Mouse (Mus musculus): Measurements from ENCODE around the gene Plscr1. TPM values are rescaled to one million over a fixed set of nuclear protein-coding genes. Genes with fewer than 3 reads are reported as not detected.
A peak's percentile ranks its signal among the peaks of the same experiment; 100 is the strongest.

Plscr1 gene
- polyA plus RNA-seq, 1 experiment from 2014 or later: 8.6 TPM

DNA sequence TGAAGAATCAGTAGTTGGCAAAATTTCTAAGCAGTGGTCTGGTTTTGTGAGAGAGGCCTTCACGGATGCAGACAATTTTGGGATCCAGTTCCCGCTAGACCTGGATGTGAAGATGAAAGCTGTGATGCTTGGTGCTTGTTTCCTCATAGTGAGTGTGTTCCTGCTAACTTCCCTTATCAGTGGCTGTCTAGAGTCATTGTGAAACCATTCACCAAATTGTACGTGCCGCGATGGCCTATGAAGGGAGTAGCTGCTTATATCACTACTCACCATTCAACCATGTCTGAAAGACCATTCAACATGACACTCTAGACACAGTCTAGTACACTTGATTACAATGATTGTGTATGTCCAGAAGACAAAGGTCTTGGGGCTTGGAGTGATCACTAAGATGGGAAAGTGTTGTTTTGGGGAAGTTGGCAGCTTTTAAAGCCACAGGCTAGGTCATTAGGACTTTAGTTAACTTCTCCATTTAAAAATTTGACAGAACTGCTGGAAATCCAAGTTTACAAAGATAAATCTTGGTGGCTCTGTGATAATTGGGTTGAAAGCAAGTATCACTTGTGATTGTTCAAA lies 20.4 kb downstream of the Plscr1 start:
- no peak overlapping the region for H3K27ac ChIP-seq (ENCODE audit: low read depth, low read length)
- H3K4me2 ChIP-seq (ENCODE audit: low read length): no peak overlapping the region
- H3K4me3 ChIP-seq (ENCODE audit: low read depth, low read length): no peak overlapping the region
- ATAC-seq (no peak), DNase-seq (ENCODE audit: low spot score) (no peak)
- H3K36me3 ChIP-seq (ENCODE audit: control insufficient read depth, insufficient read depth, low read length): no peaks in the 10 kb centered on the region
- 95% methylated on average over 5 of the region's 5 CpGs for WGBS
- H3K9ac ChIP-seq (ENCODE audit: low read length): no peak overlapping the region
- H3K9me3 ChIP-seq (replicated peaks; ENCODE audit: control insufficient read depth, low read length): no peaks in the 10 kb centered on the region
- H3K4me1 ChIP-seq (ENCODE audit: control insufficient read depth, insufficient read depth, low read length): no peaks in the 10 kb centered on the region
- no peaks in the 10 kb centered on the region for H3K27me3 ChIP-seq (replicated peaks; ENCODE audit: control insufficient read depth, insufficient read depth, low read length)

DNA sequence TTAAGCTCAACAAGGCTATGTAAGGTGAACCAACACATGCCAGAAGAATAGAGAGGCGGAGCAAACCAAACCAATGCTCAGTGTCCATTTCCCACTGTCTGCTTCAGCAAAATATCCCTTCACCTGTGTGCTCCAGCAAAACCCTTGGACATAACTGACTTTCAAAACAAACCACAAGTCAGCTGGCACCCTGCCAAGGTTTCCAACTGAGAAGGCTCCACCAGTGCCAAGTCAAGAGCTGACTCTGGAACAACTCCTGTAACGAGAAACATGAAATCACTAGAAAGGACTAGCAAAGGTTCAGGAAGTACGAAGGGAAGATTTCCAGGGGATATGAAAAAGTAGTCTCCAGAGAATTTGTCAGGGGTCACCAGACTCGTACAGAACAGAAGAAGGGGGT lies 21.4 kb downstream of the Plscr1 start:
- WGBS: 59% methylated on average over 4 of the region's 4 CpGs
- DNase-seq (ENCODE audit: low spot score) (peak; percentile 28), ATAC-seq (no peak)
- Histone ChIP-seq H3K27ac (ENCODE audit: low read depth, low read length) (no peak overlapping the region), H3K9me3 (replicated peaks; ENCODE audit: control insufficient read depth, low read length) (no peaks in the 10 kb centered on the region), H3K4me2 (ENCODE audit: low read length) (no peak overlapping the region), H3K36me3 (ENCODE audit: control insufficient read depth, insufficient read depth, low read length) (no peaks in the 10 kb centered on the region), H3K4me1 (ENCODE audit: control insufficient read depth, insufficient read depth, low read length) (no peaks in the 10 kb centered on the region), H3K4me3 (ENCODE audit: low read depth, low read length) (no peak overlapping the region), H3K9ac (ENCODE audit: low read length) (no peak overlapping the region), H3K27me3 (replicated peaks; ENCODE audit: control insufficient read depth, insufficient read depth, low read length) (no peaks in the 10 kb centered on the region)

DNA sequence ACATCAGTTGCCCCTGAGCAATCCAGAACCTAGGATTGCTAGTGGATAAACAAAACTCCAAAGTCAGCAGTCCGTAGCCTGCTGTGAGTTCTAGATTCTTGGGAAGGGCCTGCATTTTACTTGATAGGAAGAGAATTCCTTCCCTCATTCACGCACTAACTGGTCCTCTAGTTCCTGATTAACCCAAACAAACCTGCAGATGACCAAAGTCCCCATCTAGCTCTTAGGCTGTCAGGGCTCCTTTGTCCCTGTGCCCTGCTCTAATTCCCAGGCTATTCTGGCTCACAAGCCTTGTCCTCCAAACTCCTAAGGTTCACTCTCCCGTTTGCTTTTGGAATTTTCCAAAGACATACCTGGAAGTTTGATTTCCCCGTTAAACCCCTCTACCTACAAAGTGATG lies 23.1 kb downstream of the Plscr1 start:
- ATAC-seq (no peak), DNase-seq (ENCODE audit: low spot score) (no peak)
- no peak overlapping the region for H3K4me2 ChIP-seq (ENCODE audit: low read length)
- H3K27ac ChIP-seq (ENCODE audit: low read depth, low read length): no peak overlapping the region
- no peaks in the 10 kb centered on the region for H3K9me3 ChIP-seq (replicated peaks; ENCODE audit: control insufficient read depth, low read length)
- H3K4me3 ChIP-seq (ENCODE audit: low read depth, low read length): no peak overlapping the region
- 94% methylated on average over 4 of the region's 4 CpGs for WGBS
- H3K9ac ChIP-seq (ENCODE audit: low read length): no peak overlapping the region
- no peaks in the 10 kb centered on the region for H3K27me3 ChIP-seq (replicated peaks; ENCODE audit: control insufficient read depth, insufficient read depth, low read length)
- H3K36me3 ChIP-seq (ENCODE audit: control insufficient read depth, insufficient read depth, low read length): no peaks in the 10 kb centered on the region
- H3K4me1 ChIP-seq (ENCODE audit: control insufficient read depth, insufficient read depth, low read length): no peaks in the 10 kb centered on the region

DNA sequence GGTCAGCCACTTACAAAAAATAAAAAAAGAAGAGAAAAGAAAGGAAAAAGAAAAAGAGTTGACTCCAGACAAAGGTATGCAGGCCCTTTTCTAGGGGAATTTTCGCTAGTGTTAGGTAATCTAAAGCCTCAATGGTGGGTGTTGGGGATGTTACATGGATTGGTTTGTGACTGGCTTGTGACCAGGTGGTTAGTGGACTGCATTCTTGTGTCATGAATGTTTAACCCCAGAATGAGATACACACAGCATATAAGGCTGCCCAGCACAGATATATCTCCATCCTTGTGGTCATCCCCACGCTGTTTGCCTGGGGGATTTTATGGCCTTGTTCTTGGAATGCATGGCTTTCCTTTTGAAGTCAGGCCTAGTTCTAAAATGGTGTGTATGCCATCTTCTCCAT lies 23.7 kb downstream of the Plscr1 start:
- no peak for DNase-seq (ENCODE audit: low spot score)
- Histone ChIP-seq H3K4me1 (ENCODE audit: control insufficient read depth, insufficient read depth, low read length) (no peaks in the 10 kb centered on the region), H3K4me2 (ENCODE audit: low read length) (no peak overlapping the region), H3K27me3 (replicated peaks; ENCODE audit: control insufficient read depth, insufficient read depth, low read length) (no peaks in the 10 kb centered on the region), H3K27ac (ENCODE audit: low read depth, low read length) (no peak overlapping the region), H3K4me3 (ENCODE audit: low read depth, low read length) (no peak overlapping the region), H3K9me3 (replicated peaks; ENCODE audit: control insufficient read depth, low read length) (no peaks in the 10 kb centered on the region), H3K9ac (ENCODE audit: low read length) (no peak overlapping the region), H3K36me3 (ENCODE audit: control insufficient read depth, insufficient read depth, low read length) (no peaks in the 10 kb centered on the region)
- ATAC-seq: no peak
- 86% methylated on average over 2 of the region's 2 CpGs for WGBS

DNA sequence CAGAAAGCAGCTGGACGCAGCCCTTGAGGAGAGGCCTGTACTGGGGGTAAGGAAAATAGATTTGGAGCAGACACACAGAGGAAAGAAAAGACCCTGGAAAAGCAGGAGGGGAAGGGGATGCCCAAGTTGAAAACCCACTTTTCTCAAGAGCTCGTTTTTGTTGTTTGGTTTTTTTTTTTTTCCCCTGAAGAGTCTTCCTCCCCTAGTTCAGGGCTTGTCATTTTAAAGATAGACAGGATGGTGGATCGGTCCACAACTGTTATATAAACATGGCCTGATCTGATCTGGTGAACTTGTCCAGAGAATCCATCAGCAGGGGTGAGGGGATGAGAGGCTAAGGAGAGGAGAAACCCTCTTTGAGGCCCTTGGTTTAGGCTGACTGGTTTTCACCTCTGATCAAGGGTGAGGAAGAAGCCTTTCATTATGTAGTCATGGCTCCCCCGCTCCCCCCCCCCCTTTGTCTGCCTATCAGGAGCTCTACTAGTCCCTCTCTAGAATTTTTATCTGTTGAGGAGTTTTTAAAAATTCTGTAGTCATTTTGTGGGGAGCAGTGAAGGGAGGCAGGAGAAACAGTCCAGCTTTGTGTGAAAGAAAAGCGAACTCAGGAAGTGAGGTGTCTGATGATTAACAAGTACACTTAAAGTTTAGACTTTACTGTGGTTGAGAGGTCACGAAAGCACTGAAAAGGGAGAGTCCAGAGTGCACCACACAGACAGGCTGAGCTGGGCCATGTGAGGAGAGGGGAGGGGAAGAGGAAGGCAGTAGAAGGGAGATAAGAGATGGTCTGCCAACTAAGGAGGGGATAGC lies 24.6 kb downstream of the Plscr1 start:
- ATAC-seq (no peak), DNase-seq (ENCODE audit: low spot score) (no peak)
- WGBS: 80% methylated on average over 6 of the region's 6 CpGs
- no peak overlapping the region for H3K9ac ChIP-seq (ENCODE audit: low read length)
- H3K36me3 ChIP-seq (ENCODE audit: control insufficient read depth, insufficient read depth, low read length): no peaks in the 10 kb centered on the region
- no peaks in the 10 kb centered on the region for H3K4me1 ChIP-seq (ENCODE audit: control insufficient read depth, insufficient read depth, low read length)
- no peaks in the 10 kb centered on the region for H3K9me3 ChIP-seq (replicated peaks; ENCODE audit: control insufficient read depth, low read length)
- H3K4me2 ChIP-seq (ENCODE audit: low read length): no peak overlapping the region
- H3K4me3 ChIP-seq (ENCODE audit: low read depth, low read length): no peak overlapping the region
- no peaks in the 10 kb centered on the region for H3K27me3 ChIP-seq (replicated peaks; ENCODE audit: control insufficient read depth, insufficient read depth, low read length)
- H3K27ac ChIP-seq (ENCODE audit: low read depth, low read length): no peak overlapping the region

DNA sequence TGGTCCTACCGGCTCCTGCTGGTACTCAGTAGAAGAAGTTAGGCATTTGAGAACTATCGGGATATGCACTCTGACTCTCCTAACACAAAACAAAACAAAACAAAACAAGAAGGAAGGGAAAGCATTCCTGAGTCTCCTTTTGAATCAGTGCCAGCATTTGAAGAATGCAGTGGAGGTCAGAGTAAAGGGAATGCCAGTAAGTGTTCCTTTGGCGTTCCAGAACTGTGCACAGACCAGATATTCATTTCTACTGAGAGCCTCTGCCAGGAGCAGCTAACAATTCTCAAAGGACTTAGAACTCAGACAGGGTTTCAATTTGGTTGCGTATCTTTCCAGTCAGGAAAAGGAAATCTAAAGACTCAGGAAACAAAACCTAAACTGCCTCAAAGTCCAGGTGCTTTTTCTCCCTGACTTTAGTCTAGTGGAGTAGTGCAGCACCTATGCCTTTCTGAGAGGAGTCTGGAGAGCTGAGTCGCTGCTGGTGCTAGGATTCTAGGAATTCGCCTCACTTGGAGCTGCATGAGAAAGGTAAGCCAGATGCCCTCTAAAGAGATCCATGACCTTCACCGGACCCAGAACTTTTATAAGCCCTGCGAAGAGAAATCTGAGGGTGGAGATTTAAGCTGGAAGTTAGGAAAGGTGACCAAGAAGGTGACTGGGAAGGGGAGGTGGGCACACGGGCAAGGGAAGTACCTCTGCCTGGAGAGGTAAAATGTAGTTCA lies 26.1 kb downstream of the Plscr1 start, which contains the start of gene Plscr2:
Gene Plscr2 (plus strand): TSS at position 117 of the 722 bp plus-strand sequence.
- DNase-seq (ENCODE audit: low spot score): peak; percentile 6
- no peak within 1 kb of the TSS for H3K9ac ChIP-seq (ENCODE audit: low read length)
- 77% methylated on average over 9 of the region's 9 CpGs for WGBS

DNA sequence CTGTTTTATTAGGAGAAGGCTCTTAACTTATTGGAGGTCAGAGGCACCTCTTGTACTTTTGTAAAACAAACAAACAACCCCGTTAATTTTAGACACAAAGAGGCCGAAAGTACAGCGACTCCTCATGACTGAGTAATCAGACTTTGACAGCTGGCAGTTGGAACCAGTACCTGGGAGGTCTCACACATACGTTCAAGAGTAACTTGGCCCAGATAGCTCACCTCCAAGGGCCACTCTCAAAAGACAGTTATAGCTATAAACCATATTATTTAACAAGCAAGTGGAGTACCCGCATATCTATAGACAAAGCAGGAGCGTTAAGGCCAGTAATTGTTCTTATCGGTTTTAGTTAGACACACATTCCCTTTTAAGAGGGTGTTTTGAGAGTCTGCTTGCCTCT lies 26.8 kb downstream of the Plscr1 start:
- ATAC-seq (no peak), DNase-seq (ENCODE audit: low spot score) (no peak)
- WGBS: 79% methylated on average over 7 of the region's 7 CpGs
- H3K9ac ChIP-seq (ENCODE audit: low read length): no peak overlapping the region
- no peaks in the 10 kb centered on the region for H3K27me3 ChIP-seq (replicated peaks; ENCODE audit: control insufficient read depth, insufficient read depth, low read length)
- H3K4me1 ChIP-seq (ENCODE audit: control insufficient read depth, insufficient read depth, low read length): no peaks in the 10 kb centered on the region
- no peak overlapping the region for H3K4me2 ChIP-seq (ENCODE audit: low read length)
- H3K4me3 ChIP-seq (ENCODE audit: low read depth, low read length): no peak overlapping the region
- H3K9me3 ChIP-seq (replicated peaks; ENCODE audit: control insufficient read depth, low read length): no peaks in the 10 kb centered on the region
- H3K27ac ChIP-seq (ENCODE audit: low read depth, low read length): no peak overlapping the region
- H3K36me3 ChIP-seq (ENCODE audit: control insufficient read depth, insufficient read depth, low read length): no peaks in the 10 kb centered on the region

More for the DNA sequence above, 26.1 kb downstream of the Plscr1 start, which contains the start of gene Plscr2:
- no peak within 1 kb of the TSS for H3K4me3 ChIP-seq (ENCODE audit: low read depth, low read length)
- no peaks in the 10 kb centered on the region for H3K36me3 ChIP-seq (ENCODE audit: control insufficient read depth, insufficient read depth, low read length)
- H3K27me3 ChIP-seq (replicated peaks; ENCODE audit: control insufficient read depth, insufficient read depth, low read length): no peaks in the 10 kb centered on the region
- ATAC-seq: no peak
- no peak within 1 kb of the TSS for H3K4me2 ChIP-seq (ENCODE audit: low read length)
- no peaks in the 10 kb centered on the region for H3K4me1 ChIP-seq (ENCODE audit: control insufficient read depth, insufficient read depth, low read length)
- no peaks in the 10 kb centered on the region for H3K9me3 ChIP-seq (replicated peaks; ENCODE audit: control insufficient read depth, low read length)
- H3K27ac ChIP-seq (ENCODE audit: low read depth, low read length): no peak within 1 kb of the TSS

DNA sequence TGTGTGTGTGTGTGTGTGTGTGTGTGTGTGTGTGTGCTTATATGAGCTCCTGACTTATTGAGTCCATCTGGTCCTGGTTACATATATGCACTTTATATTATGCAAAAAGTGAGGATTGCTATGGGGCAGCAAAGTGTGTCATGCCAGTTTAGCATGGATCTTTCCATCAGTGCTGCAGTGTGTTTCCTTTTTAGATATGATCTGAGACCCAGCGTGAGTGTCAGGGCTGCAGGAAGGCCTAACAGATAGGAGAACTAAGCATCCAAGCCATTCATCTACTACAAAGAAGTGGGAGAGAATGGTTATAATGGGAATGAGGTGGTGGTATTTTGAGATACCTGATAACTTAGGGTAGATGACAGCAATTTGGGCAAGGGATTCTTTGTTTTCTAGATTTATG lies 30.5 kb downstream of the Plscr1 start:
- 96% methylated on average over 1 of the region's 1 CpGs for WGBS
- no peaks in the 10 kb centered on the region for H3K9me3 ChIP-seq (replicated peaks; ENCODE audit: control insufficient read depth, low read length)
- no peak overlapping the region for H3K4me2 ChIP-seq (ENCODE audit: low read length)
- H3K27ac ChIP-seq (ENCODE audit: low read depth, low read length): no peak overlapping the region
- DNase-seq (ENCODE audit: low spot score) (no peak), ATAC-seq (no peak)
- H3K4me1 ChIP-seq (ENCODE audit: control insufficient read depth, insufficient read depth, low read length): no peaks in the 10 kb centered on the region
- no peak overlapping the region for H3K9ac ChIP-seq (ENCODE audit: low read length)
- H3K27me3 ChIP-seq (replicated peaks; ENCODE audit: control insufficient read depth, insufficient read depth, low read length): no peaks in the 10 kb centered on the region
- H3K36me3 ChIP-seq (ENCODE audit: control insufficient read depth, insufficient read depth, low read length): no peaks in the 10 kb centered on the region
- no peak overlapping the region for H3K4me3 ChIP-seq (ENCODE audit: low read depth, low read length)
